Mouse (Mus musculus) left cerebral cortex, adult 8-10 months (tissue): Measurements from ENCODE around the gene Gm47289. TPM values are rescaled to one million over a fixed set of nuclear protein-coding genes. Genes with fewer than 3 reads are reported as not detected.

Experiments used
- DNase-seq, 2 experiments: peaks; one replicate each; pipeline ENCODE4 v3.0.0; 2022; ENCODE audit warnings: low spot score in 2 of 2
- total RNA-seq, 4 experiments: library from RNA; stranded (reverse); gene quantifications; 2 replicates each; pipeline ENCODE4 v1.2.4; 2022

The Gm47289 gene
- total RNA-seq, 4 experiments from 2014 or later, result not detected

DNA sequence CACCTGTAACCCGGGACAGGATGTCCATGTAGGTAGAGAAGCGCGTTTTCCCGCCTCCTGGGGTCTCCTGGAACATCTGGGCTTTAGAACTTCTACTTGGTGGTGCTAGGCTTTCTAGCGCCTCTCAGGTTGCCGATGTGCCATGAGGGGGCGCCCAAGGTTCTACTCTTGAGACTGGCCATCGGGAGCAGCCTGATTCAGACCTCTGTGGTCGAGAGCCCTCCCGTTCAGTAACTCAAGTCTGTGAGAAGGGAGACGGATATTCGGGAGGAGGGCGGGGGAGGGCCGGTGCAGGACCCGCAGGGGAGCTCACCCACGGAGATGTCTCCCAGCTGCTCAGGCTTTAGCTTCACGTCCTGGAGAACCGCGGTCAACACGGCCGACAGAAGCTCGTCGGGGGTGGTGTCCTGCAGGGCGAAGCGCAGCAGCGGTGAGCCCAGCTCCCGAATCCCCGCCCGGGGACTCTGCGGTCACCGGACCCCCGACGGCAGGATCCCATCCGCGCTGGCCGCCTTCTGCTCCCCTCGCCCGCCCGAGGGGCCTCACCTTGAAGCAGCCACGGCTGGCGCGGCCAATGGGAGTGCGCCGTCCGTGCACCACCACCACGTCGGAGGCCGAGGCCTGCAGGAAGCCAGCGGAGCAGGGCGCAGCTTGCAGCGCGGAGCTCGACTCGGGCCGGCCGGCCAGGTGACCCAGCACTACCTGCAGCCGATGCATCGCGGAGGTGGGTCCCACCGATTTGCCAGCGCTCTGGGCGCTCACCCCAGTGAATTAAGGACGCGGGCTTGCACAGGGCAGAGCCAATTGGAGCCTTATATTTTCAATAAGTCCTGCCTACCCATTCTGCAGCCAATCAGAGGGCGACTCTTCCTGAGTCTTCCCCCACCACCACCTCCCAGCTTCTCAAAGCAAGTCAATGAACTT is 2.4 kb upstream of the Gm47289 start, which contains the start of gene Acaa1b:
Acaa1b (minus strand) TSS at position 816 of the 924 bp plus-strand sequence.
- peak in 1 of 2 experiments; percentile 52 for DNase-seq

DNA sequence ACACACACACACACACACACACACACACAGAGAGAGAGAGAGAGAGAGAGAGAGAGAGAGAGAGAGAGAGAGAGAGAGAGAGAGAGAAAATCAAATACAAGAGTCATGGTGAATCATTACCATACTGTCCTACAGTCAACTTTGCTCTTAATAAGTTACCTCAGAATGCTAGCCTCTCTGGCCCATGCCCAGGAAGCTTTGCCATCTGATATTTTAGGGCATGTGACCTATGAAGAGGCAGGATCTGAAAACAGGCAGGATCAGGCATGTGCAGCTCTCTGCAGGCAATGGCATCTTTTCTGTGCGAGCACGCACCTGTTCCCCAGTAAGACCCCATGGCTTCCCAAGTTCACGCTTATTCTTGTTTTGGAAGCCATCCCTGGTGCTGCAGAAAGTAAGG is 1.7 kb downstream of the Gm47289 start:
- DNase-seq, result no peak

DNA sequence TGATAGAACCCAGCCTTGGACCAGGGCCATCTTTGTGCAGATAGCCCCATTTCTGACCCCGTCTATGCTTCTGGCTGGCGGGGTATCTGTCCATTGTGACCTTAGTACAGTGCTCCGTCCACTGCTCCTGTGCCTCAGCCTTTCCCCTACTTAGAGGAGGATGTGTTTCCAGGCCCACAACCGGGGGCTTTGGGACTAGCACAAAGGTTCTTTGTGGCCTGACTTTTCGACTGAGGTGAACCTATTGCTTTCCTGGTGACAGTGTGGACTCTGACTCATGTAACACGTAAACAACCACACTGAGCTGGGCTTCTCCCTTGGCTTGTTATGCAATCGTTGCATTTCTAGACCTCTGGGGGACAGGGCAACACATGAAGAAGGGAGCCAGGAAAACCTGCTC is 5.8 kb downstream of the Gm47289 start:
- DNase-seq, result no peak

DNA sequence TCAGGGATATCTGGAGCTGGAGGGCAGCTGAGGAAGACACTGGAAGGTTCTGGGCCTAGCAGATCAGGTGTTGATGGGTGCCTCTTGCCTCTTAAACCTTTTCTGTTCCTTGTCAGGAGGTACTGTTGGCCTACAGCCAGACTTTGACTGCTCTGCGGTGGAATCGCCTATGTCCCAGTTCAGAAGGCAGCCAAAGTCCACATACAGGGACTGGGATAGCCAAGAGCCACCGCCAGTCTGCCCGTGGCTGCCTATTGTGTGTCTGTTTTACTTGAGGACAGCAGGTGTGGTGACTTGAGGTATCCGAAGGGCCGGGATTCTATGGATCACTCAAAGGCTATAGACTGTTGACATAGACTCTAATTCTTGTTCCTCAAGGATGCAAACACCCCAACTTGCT is 6.6 kb downstream of the Gm47289 start:
- no peak for DNase-seq

DNA sequence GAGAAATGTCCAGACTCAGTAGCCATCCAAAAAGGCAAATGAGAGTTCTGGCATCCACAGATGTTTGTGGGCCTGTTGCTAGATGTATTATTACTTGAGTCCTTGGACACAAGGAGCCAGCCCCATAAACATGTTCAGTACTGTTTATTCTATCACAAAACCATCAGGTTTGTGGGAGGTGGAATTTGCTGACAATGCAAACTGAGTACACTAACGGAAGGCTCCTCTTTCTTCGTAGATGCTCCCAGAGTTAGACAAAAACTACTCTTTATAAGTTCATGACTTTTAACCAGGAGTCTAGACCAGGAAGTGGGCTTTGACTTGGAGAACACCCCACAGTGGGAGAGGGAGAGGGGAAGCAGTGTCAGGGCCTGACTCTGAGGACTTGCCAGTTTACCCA is 8.6 kb downstream of the Gm47289 start:
- DNase-seq, result no peak

DNA sequence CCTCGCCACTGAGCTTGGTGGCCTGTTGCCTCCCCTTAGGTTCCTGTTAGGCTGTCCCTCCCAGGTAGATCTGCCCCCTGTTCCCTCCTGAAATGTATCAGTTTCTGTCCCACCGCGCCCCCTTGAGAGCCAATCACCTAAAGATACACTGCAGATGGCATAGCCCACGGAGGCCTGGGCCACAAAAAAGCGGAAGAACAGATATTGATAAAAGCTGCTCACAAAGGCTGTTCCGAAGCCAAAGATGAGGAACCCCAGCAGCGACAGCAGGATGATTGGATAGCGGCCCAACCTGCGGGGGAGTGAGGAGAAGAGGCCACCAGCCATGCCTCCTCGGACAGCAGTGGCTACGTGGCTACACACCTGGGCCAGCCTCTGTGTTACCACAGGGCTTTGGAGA is 20.3 kb downstream of the Gm47289 start:
- no peak for DNase-seq

DNA sequence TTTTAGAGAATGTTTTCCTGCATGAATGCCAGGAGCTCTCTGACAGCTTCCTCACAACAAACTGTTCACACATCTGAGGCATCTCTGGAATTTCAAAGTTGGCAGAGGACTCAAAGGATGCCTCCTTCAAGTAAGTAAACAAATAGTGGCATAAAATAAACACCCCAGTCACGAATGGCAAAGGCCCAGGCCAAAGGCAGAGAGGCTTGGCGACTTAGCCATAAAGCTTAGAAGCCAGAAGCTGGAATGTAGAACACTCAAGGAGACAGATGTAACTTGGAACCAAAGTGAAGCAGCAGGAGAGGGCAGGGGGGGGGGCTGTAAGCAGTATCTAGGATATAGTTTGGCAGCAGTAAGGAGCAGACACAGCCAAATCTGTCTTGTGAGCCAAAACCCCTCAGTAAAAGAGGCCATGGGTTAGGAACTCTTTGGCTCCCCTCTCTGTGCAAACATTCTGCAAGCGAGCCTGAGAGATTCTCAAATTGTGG is 22.3 kb downstream of the Gm47289 start:
- DNase-seq, result no peak

DNA sequence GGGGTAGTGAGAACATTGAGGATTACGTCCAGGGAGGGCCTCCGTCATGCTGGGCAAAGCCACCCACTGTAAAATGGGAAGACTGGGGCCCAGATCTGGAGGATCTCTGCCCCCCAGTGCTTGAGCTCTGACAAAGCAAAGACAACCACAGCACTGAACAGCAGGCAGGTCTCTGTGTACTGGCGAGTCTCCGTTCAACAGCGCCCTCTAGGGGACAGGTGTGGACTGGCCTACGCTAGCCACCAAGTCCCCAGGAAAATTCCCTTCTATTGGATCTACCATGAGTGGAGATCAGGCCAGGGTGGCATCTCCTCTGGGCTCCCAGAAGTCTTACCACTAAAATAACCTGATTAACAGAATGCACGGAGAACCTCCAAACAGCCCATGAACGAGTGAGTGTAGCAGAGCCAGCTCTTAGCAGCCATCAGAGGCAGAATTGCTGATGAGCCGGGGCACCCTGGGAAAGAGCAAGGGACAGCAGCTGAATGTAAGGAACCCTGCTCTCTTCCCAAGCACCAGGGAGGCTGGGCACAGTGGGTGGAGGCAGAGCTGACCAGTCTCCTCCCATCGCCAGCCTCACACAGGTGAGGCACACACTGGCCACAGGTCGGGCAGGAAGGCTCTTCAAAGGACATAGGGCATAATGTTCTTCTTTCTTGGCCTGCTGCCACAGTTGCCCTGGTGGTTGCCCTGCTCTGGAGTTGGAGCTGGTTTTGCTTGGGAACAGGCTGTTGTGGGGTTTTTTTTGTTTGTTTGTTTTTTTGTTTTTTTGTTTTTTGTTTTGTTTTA is 33.4 kb downstream of the Gm47289 start:
- peak in 1 of 2 experiments; percentile 8 for DNase-seq

DNA sequence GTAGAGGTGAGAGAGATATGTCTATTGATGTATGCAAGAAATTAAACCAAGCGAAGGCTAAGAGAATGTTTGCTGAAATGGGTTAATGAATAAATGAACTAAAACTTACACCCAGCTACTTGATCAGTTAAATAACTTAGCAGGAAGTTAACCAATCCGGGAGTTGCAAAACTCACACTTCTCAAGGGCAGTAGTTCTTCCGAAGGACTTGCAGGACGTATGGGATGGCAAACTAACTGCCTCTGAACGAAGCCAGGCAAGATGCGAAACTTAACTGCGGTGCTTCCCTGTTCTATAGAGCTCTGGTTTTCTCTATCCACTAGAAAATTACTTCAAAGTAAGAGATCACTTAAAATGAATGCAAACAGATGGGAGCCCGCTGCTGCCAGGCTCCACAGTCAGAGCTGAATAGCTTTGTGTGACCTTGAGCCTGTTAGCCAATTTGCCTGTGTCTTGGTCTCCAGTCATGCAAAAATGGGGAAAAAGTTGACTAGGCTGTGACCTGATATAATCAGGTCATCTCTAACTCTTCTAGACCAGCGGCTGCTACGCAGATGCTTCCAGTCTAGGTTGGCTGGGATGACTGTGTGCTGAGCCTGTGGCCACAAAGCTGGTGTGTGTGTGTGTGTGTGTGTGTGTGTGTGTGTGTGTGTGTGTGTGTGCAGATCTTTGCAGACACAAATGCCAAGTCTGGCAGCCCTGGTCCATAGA is 40.3 kb downstream of the Gm47289 start:
- DNase-seq, result no peak

DNA sequence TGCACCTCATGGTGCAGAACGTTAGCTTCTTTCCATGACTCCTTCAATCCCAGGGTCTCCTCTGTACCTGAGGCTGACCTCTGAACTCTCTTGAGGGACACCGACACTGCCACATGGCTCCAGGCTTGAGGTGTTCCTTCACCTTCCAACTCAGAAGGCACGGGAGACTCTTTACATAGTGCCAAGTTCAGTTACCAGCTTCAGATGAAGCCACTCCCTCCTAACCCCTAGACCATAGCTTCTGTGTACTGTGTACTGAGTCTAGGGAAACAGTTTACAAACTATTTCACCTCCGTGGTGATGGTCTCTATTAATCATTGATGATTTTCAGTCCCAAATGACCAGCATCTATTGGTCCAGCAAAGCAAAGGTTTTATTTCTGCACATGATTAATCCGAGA is 42.7 kb downstream of the Gm47289 start:
- DNase-seq, result no peak

DNA sequence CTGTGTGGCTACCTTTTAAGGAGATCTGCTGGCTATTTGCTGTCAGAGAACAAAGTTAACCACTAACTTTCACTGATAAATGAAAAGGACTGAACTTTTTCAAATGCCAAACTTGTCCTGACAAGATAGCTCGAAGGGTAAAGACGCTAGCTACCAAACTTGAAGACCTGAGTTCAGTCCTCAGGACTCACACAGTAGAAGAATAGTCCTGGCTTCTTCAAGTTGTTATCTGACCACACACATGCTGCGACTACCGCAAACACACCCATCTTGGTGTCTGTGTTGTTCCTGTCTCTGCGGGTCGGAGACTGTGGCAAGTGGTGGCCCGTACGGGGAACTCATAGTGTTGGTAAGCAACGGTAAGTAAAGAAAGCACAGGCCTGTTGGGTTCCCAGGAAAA is 44.7 kb downstream of the Gm47289 start:
- DNase-seq, result no peak

DNA sequence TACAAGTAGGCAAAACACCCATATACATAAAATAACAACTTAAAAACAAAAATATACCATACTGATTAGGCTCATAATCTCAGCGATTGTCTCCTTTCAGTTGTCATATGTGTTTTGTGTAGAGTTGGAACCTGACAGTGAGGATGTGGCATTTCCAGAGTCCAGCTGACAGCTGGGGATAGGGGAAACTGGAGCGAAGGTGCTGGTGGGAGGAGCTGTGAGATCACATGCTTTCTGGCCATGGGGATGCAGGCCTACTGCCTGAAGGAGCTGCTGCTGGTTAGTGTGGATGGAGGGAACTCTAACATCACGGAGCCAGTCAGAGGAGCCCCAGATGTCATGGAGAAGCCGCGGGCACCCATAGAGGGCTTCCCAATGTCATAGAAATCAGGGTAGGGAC is 46.8 kb downstream of the Gm47289 start:
- no peak for DNase-seq

DNA sequence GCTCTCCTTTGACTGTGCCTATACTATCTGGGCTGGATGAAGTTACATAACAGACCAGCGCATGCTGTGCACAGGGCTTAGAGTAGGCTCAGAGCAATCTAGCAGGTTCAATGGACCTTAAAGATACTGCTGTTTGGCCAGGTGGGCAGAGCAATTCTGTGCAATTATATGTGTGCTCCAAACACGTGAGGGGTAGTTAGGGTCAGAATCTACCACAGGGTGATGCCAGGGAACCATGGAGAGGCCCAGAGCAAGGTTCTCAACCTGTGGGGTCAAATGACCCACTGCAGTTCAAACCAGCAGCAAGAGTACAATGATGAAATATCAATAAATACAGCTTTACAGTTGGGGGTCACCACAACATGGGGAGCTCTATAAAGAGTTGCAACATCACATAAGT is 47.7 kb downstream of the Gm47289 start:
- DNase-seq, result no peak

DNA sequence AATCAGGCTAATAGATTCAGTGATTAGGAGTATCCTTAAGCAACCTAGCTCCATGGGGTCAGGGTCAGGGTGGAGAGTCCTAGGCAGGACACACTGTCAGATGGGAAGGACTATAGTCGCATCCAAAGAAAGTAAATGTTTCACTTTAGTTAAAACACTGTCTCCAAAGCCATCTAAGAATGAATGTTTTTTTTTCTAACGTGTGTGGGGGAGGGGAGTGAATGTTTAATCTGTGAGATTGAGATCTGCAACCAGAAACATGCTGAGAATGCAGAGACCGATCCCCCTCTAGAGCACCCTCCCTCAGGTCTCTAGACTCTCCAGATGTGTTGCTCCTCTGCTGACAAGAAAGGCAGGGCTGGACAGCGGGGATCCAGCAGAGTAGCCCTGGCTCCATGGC is 48.2 kb downstream of the Gm47289 start:
- DNase-seq, result no peak

DNA sequence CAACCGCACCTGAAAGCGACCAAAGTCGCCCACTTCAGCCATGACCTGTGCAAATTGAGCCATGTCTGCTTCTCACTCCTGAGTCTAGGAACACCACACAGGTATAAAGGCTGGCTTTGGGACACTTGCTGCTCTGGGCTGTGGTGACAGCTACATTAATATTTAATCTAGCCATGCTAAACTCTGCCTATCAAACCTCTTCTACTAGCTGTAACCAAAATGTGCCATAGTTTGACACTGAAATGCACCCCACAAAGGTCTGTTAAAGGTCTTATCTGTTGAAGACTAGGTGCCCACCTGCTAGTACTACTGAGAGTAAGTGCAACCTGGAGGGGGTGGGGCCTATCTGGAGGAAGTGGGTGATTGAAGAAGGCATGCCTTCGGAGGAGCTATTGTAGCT is 50.0 kb downstream of the Gm47289 start, which contains the start of gene Slc22a13:
Slc22a13 (minus strand) TSS at position 101 of the 400 bp plus-strand sequence.
- DNase-seq, result no peak

Other genes with a start within 250 kb of the Gm47289 start
- 10 to 100 TPM; 36.1 to 37.2 (median 36.4) TPM for gene Ctdspl, start 232.7 kb upstream of the Gm47289 start, total RNA-seq
- gene Vill, start 106.4 kb upstream of the Gm47289 start, total RNA-seq, result 1 to 10 TPM; 5.3 to 7.6 (median 7.3) TPM
- gene Plcd1, start 65.7 kb upstream of the Gm47289 start, total RNA-seq, result 10 to 100 TPM; 13.4 to 15.3 (median 14.4) TPM
- 1 to 10 TPM; 1.7 to 8.5 (median 2.7) TPM for gene Dlec1, start 56.7 kb upstream of the Gm47289 start, total RNA-seq
- gene Acaa1b, start 2.1 kb upstream of the Gm47289 start, total RNA-seq, result 1 to 10 TPM; 1.0 to 2.5 (median 2.0) TPM
- under 1 TPM in 1 of 4 experiments, not detected in 3; 0.21 TPM for gene Slc22a13, start 49.9 kb downstream of the Gm47289 start, total RNA-seq
- gene Oxsr1, start 163.3 kb downstream of the Gm47289 start, total RNA-seq, result 10 to 100 TPM; 34.5 to 38.8 (median 35.4) TPM
- 10 to 100 TPM; 60.2 to 76.5 (median 66.7) TPM for gene Acaa1a, start 180.5 kb downstream of the Gm47289 start, total RNA-seq
- gene Myd88, start 182.2 kb downstream of the Gm47289 start, total RNA-seq, result 1 to 10 TPM; 7.0 to 8.5 (median 7.6) TPM
- gene Xylb, start 198.2 kb downstream of the Gm47289 start, total RNA-seq, result 1 to 10 TPM; 5.6 to 6.2 (median 5.8) TPM
- gene Slc22a14, start 206.4 kb downstream of the Gm47289 start, total RNA-seq, result not detected
- 10 to 100 TPM; 14.9 to 18.4 (median 16.7) TPM for gene Acvr2b, start 243.0 kb downstream of the Gm47289 start, total RNA-seq